Mouse (Mus musculus) splenic B cell, adult 2 months (primary cell): ENCODE results near the gene Cd1d1.
"Not testable (repeated sequence)": the region's sequence is repeated elsewhere in the genome, so short reads cannot be mapped to it uniquely, and the experiment has no call there.

ENCODE experiments used
- DNase-seq: peaks from one replicate; pipeline ENCODE4 v3.0.0-alpha.2; 2011; ENCODE audit warnings: low read depth, low spot score
- H3K27me3 ChIP-seq: 2 replicates; pipeline ENCODE4 v1.6.1; 2012; ENCODE audit warnings: mild to moderate bottlenecking, low read length, moderate library complexity, mixed read lengths; ENCODE audit not compliant: control insufficient read depth, poor library complexity, insufficient read depth, severe bottlenecking
- H3K36me3 ChIP-seq: 2 replicates; pipeline ENCODE4 v1.6.1; 2012; ENCODE audit warnings: mild to moderate bottlenecking, low read length, moderate library complexity, mixed read lengths; ENCODE audit not compliant: control insufficient read depth, poor library complexity, insufficient read depth, severe bottlenecking

Cd1d1 gene

DNA sequence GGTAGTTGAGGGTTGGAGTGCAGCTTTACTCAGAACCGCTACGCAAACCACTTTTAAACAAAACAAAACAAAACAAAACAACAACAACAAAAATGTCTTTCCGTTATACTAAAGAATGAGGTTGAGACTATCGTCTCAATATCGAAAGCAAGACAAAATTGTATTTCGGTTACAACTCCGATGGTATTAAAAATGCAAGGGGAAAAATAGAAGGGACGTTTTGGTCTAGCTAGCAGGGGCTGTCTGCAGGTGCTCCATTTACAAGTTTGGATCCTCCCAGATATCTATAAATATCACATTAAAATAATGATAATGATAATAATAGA is at the start of gene Cd1d1:
Gene Cd1d1, minus strand, starts transcription at position 27 of the 326 bp plus-strand sequence.
- Histone ChIP-seq H3K36me3 (no peaks in the 10 kb centered on the region), H3K27me3 (no peaks in the 10 kb centered on the region)
- DNase-seq: no peak

DNA sequence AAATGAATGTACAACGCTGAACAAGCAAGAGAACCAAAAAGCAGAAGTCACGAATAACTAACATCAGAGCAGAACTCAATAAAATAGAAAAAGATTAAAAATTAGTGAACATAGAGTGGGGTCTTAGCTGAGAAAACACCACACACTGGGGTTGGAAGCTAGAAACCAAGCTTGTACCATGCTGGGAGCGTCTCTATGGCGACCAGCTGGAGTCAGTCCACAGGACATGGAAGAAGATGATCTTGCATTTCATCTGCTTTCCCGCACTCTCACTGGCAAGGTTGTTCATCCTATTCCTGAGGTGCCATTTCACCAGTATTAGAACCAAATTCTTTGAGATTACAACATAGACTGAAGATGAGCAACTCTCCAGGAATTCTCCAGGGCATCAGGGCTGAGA is 48.6 kb upstream of the Cd1d1 start:
- no peak for DNase-seq
- Histone ChIP-seq H3K36me3 (no peaks in the 10 kb centered on the region), H3K27me3 (no peaks in the 10 kb centered on the region)

DNA sequence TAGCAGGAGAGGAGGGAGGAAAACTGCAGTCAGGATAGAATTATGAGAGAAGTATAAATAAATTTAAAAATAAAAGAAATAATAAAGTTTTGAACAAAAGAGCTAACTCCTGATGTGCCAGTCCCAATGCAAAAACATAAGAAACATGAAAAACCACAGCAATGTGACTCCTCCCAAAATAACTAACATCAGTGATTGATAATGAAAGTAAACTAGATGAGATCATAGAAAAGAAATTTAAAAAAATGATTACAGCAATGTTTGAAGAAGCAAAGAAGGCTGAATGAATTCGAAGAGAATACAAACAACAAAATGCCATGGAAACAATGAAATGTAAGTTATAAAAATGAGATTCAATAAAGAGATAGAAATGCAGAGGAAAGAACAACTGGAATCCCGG is 42.5 kb upstream of the Cd1d1 start:
- DNase-seq: no peak
- Histone ChIP-seq H3K27me3 (no peaks in the 10 kb centered on the region), H3K36me3 (no peaks in the 10 kb centered on the region)

DNA sequence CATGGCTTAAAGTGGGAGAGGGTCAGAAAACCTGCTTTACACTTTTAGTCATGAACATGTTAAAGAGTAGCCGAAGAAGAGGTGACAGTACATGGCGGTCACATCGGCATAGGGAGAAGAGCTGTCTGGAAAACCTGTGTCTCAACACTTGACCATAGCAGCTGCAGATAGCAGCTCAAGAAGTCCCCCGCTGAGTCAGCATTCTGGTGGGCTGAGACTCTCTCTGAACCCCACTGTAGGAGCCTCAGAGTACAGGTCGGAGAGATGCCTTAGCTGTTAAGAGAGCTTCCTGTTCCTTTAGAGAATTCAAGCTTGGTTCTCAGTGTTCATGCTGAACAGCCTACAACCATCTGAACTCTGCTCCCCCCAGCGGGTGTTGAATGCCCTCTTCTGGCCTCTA is 39.3 kb upstream of the Cd1d1 start:
- H3K27me3 ChIP-seq: no peaks in the 10 kb centered on the region
- no peaks in the 10 kb centered on the region; the same call in 1 of the 2 replicates for H3K36me3 ChIP-seq
- no peak for DNase-seq

DNA sequence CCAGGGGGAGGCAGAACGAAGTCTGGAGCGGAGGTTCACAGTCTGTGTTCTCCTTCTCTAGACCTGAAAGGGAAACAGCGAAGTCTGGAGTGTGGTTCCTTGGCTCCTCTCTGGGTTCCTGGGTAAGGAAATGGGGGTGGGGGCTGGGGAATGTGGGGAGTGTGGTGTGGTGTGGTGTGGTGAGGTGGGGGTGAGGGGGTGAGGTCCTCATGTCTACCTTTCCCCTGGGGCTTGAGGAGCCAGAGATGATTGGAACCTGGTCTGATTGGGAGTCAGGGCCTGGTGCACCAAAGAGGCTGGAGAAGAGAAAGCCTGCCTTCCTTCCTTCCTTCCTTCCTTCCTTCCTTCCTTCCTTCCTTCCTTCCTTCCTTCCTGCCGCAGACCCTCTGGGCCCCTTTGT is 34.8 kb upstream of the Cd1d1 start:
- Histone ChIP-seq H3K27me3 (no peaks in the 10 kb centered on the region), H3K36me3 (no peaks in the 10 kb centered on the region; the same call in 1 of the 2 replicates)
- no peak for DNase-seq

DNA sequence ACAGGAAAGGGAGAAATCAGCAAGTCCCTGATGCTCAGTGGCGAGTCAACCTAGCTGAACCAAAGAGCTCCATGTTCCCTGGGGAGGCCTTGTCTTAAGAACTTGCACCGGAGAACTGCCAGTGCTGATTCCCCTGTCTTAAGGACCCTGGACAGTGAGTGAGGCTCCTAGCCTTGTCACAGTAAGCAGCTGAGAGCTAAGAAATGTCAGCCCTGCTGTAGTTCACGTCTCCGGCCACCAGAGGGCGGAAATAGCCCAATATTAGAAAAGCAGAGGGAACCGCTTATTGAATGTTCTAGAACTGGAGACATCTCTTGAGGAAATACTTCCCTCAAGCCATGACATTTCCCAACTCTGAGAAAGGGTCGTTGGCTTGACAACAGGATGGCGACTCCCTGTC is 34.1 kb upstream of the Cd1d1 start:
- no peaks in the 10 kb centered on the region; the same call in 1 of the 2 replicates for H3K36me3 ChIP-seq
- peak; percentile 83 for DNase-seq
- no peaks in the 10 kb centered on the region for H3K27me3 ChIP-seq

DNA sequence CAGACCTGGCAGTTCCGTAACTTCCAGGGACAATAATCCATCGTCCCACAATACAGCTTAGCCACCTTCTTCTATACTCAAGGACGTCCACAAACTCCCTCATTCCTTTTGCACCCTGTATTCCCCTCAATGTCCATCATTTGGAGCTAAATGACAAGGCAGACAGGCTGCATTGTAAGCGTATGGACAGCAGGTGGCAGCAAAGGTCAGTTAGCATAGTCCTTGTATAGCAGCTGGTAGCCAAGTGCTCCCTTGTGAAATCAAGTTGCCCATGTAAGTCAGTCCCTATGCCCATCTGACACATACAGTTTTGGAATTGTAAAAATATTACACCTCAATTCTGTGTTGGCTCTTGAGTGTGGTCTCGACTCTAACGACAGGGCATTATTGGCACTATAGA is 31.6 kb upstream of the Cd1d1 start:
- Histone ChIP-seq H3K27me3 (no peaks in the 10 kb centered on the region), H3K36me3 (no peaks in the 10 kb centered on the region; the same call in 1 of the 2 replicates)
- DNase-seq: peak; percentile 82

DNA sequence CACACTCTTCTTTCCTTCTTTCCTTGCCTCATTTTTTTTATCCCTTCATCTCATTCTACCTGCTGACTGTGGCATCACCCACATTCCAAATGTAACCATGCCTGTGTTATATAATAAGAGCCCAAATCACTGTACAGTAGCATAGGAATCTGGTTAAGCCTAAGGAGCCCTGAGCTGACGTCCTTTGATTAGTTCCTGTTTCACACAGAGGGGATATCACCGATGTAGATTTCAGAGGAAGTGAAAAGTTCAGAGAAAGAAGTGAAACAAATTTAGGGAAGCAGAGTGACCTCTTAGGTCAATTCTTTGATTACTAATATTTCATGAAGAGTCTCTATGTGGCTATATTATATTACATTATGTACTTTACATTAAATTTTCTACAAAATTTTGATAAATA is 18.5 kb upstream of the Cd1d1 start:
- peak; percentile 83 for DNase-seq
- no peaks in the 10 kb centered on the region for H3K27me3 ChIP-seq
- H3K36me3 ChIP-seq: no peaks in the 10 kb centered on the region

DNA sequence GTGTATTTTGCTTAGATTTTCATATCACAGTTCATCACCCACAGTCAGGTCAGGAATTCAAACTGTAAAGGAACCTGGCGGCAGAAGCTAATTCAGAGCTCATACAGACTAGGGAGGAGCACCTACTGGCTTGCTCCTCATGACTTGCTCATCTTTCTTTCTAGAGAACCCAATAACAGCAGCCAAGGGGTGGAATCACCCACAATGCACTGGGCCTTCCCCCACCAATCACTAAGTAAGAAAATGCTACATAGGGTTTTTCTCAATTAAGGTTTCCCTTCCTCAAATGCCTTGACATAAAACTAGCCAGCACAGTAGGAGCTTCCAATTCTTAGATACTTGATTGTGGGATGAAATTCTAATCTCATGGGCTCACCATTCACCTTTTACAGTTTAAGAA is 17.8 kb upstream of the Cd1d1 start:
- Histone ChIP-seq H3K27me3 (no peaks in the 10 kb centered on the region), H3K36me3 (no peaks in the 10 kb centered on the region)
- DNase-seq: peak; percentile 73

DNA sequence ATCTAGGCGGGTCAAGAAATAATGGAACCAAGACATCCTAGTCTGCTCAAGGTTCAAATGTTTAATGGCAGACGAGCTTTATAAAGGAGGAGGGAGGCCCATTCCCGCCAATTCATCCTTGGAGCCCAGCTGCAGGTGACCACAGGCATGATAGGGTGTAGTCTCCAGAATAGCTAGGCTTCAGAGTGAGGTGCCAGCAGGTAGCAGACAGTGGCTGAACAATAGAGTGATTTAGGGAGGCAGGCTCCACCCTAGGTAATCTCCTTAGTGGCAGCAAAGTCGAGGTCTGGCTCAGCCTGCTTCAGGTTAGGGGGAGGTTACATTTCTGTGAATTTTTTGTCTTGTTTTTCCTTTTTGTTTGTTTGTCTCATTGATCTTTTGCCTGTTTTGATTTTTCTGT is 16.7 kb upstream of the Cd1d1 start:
- no peaks in the 10 kb centered on the region for H3K27me3 ChIP-seq
- no peaks in the 10 kb centered on the region for H3K36me3 ChIP-seq
- DNase-seq: no peak

DNA sequence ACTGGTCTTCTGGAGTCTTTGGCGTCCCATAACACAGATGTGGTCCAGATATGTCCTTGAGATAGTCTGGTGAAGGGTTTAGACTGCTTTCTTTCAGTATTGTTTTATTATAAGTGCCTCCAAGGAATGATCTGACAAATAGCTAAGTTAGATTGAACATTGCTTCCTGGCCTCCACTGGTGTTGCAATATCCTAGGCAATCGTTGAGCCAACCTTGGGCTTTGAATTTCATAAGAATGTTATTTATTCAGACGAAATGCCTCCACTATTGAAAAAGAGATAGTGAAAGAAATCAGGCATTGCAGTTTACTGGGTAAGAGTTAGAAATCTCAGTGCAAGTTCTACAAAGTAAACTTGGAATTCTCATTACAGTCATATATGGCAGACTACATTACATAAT is 13.2 kb upstream of the Cd1d1 start:
- not testable (repeated sequence) for DNase-seq, H3K27me3 ChIP-seq, H3K36me3 ChIP-seq

DNA sequence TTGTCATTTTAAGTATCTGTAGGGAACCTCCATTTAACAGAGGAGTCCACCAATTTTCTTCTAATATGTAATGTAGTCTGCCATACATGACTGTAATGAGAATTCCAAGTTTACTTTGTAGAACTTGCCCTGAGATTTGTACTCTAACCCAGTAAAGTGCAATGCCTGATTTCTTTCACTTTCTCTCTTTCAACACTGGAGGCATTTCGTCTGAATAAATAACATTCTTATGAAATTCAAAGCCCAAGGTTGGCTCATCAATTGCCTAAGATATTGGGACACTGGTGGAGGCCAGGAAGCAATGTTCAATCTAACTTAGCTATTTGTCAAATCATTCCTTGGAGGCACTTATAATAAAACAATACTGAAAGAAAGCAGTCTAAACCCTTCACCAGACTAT is 9.0 kb upstream of the Cd1d1 start:
- H3K27me3 ChIP-seq, DNase-seq, H3K36me3 ChIP-seq: not testable (repeated sequence)

DNA sequence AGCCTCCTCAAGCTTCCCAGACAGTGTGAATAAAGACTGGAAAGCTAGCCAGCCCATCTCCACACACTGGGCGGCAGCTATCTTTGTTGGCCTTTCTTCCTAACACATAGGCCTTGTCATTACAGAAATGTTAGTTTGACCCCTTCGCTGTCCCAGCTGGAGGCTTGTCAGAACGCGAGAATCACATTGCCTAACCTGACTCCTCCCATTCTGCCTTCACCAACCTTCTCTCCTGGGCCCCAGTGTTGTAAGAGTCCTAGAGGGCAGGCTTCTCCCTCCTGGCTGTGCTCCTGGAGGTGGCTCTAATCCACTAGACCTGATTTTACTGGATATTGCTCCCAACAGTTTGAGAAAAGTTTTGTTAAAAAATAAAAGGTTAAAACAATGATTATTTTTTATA is 1.4 kb upstream of the Cd1d1 start:
- no peaks in the 10 kb centered on the region for H3K36me3 ChIP-seq
- DNase-seq: no peak
- no peaks in the 10 kb centered on the region for H3K27me3 ChIP-seq

DNA sequence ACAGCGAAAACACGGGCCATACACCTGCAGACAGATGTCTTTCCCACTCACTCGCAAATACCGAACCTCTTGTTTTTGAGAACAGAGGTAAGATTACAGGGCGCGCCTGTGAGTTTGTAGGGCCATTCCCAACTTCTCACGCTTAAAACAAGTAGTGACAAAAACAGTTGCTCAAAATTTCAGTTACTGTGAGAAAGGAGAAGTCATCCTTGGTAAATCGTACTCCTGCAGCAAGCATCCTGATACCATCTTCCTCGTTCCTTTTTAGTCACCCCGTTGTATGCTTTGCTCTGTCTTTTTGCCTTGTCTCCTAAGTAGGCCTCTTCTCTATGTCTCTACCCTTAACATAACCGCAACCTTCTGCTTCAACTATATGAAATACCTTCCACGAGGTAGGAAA is 810 bp upstream of the Cd1d1 start:
- H3K36me3 ChIP-seq: no peaks in the 10 kb centered on the region
- peak; percentile 14 for DNase-seq
- no peaks in the 10 kb centered on the region for H3K27me3 ChIP-seq

DNA sequence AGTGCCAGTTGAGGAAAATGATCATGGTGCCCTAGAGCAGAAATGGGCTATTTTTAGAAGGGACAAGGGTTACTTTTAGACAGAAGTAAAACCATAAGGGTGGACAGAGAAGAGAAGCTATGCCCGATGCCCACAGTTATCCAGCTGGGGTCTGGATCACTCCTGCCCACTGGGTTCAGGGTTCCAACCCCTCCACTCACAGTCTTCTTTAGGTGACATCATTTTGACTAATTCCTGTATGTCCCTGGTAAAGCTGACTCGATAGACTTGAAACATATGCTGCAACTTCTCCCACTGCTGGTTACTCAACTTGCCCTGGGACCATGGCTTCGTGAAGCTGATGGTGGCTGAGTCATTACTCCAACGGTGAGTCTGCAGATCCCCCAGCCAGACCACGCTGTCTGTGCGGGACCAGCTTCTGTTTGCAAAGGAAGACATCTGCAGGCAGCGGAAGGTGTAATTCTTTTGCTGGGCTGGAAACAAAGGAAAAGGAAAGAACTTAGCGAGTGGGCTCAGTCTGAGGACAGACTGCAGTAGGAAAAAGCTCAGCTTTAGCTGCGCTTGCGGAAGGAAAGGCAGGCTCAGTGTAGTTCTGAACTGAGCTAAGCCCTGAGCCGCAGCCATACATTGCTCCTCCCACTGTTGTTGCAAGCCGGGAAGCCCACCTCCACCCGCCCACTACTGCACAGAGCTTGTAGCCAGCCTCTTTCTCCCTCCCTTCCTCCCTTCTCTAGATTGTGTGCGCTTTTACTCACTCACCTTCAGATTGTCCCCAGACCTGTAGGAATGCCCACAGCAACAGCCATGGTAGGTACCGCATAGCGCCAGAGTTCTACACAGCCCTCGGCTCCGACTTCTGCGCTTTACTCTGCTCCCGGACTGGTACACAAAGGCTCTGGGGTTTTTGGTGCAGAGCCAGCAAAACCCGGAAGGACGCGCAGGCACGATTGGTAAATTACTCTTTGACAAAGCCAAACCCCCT is 517 bp downstream of the Cd1d1 start:
- H3K36me3 ChIP-seq, H3K27me3 ChIP-seq: not testable (repeated sequence)
- DNase-seq: peak; percentile 63

DNA sequence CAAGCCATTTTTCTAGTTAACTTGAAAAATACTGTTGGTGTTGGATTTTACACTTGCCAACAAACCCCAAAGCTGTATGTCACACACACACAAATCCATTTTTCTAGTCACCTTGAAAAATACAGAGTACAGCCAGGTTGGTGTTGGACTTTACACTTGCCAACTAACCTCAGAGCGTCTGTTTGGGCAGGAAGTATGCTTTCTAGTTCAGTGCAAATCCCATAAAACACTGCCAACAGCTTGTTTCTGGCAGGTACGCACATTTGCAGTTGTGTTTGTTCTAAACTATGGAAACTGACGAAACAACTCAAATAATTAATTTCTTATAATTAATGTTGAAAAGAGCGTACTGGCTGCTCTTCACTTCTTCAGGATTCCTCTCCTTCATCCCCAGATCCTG is 3.1 kb downstream of the Cd1d1 start:
- DNase-seq: peak; percentile 17
- H3K27me3 ChIP-seq: no peaks in the 10 kb centered on the region
- no peaks in the 10 kb centered on the region for H3K36me3 ChIP-seq
